In the genomic region with DNA sequence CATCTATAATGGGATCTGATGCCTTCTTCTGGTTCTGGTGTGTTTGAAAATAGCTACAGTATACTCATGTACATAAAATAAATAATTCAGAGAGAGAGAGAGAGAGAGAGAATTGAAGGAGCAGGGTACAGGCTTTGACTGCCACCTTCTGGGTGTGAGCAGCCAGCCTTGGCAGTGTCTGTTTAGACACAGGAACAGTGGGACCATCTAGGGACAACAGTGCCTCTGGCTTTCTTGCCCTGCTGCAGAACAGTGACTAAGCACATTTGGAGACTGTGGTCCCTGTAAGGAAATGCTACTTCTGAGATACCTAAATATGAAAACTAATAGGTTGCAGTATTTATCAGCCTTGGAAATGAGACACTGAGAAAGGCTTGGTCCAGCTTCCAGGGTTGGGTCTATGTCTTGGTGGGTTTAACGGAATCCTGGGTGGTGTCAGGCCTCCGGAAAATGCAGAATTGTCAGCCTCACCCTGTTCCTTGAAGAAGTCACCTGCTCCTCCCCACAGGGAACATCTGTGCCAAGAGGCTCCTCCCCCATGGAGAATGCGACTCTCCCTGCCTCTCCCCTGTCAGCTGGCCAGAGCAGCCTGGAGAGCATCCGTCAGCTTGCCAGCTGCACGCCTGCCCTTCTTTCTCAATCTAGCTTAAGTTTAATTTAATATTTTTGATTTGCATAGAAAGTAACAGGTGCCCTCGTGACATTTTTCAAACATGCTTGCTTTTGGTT, we compare ENCODE assay signal across 1 mouse cellular context.
A peak's percentile ranks its signal among the peaks of the same experiment; 100 is the strongest.
TF ChIP-seq lines count a peak whose summit lies in the region.

No protein-coding gene starts in this region.

TF ChIP-seq in myocyte, 11 proteins besides CTCF, POLR2A, EP300 and RAD21 (continued from another document):
- TF ChIP-seq SRF (IDR thresholded peaks at IDR 0.05; ENCODE audit: control insufficient read depth, insufficient read length, low read depth) (no peak), USF1 (IDR thresholded peaks at IDR 0.05; ENCODE audit: low read depth) (no peak), TCF12 (IDR thresholded peaks at IDR 0.05; ENCODE audit: insufficient read depth, poor library complexity, severe bottlenecking) (peak; percentile 92), E2F4 (IDR thresholded peaks at IDR 0.05; ENCODE audit: insufficient read depth) (no peak)
TF ChIP-seq in myocyte: peak in this region for 5.
